Mouse (Mus musculus): Measurements from ENCODE around the gene Zfp600.
A peak's percentile ranks its signal among the peaks of the same experiment; 100 is the strongest.
"Not testable (repeated sequence)": the region's sequence is repeated elsewhere in the genome, so short reads cannot be mapped to it uniquely, and the experiment has no call there.

Gene Zfp600

GRCm38 (mm10) chr4:146156524-146156923, at the start of gene Zfp600:
Gene Zfp600, plus strand, starts transcription at chr4:146156824.
- not testable (repeated sequence) for DNase-seq (ENCODE audit: low read depth, low spot score)

- DNase-seq (ENCODE audit: low read depth, low spot score), result peak; percentile 2
These were observed 6.3 kb downstream of the Zfp600 start for GRCm38 (mm10) chr4:146162893-146163292.

GRCm38 (mm10) chr4:146167202-146167832, 10.7 kb downstream of the Zfp600 start:
- peak; percentile 2 for DNase-seq (ENCODE audit: low read depth, low spot score)

GRCm38 (mm10) chr4:146167879-146168532, 11.4 kb downstream of the Zfp600 start:
- DNase-seq (ENCODE audit: low read depth, low spot score), result peak; percentile 57

- DNase-seq (ENCODE audit: low read depth, low spot score), result not testable (repeated sequence)
These were observed 12.1 kb downstream of the Zfp600 start for GRCm38 (mm10) chr4:146168730-146169215.

GRCm38 (mm10) chr4:146173378-146174226, 17.0 kb downstream of the Zfp600 start:
- DNase-seq (ENCODE audit: low read depth, low spot score), result peak; percentile 44

- DNase-seq (ENCODE audit: low read depth, low spot score), result not testable (repeated sequence)
These were observed 47.7 kb downstream of the Zfp600 start for GRCm38 (mm10) chr4:146204357-146204756.

- DNase-seq (ENCODE audit: low read depth, low spot score), result not testable (repeated sequence)
These were observed 82.9 kb downstream of the Zfp600 start for GRCm38 (mm10) chr4:146239252-146240244.

- DNase-seq (ENCODE audit: low read depth, low spot score), result peak; percentile 1
These were observed 85.5 kb downstream of the Zfp600 start for GRCm38 (mm10) chr4:146242119-146242518.

Measured in ES-CJ7 (cell line).